Mouse (Mus musculus): Measurements from ENCODE around the gene Mymx.

DNA sequence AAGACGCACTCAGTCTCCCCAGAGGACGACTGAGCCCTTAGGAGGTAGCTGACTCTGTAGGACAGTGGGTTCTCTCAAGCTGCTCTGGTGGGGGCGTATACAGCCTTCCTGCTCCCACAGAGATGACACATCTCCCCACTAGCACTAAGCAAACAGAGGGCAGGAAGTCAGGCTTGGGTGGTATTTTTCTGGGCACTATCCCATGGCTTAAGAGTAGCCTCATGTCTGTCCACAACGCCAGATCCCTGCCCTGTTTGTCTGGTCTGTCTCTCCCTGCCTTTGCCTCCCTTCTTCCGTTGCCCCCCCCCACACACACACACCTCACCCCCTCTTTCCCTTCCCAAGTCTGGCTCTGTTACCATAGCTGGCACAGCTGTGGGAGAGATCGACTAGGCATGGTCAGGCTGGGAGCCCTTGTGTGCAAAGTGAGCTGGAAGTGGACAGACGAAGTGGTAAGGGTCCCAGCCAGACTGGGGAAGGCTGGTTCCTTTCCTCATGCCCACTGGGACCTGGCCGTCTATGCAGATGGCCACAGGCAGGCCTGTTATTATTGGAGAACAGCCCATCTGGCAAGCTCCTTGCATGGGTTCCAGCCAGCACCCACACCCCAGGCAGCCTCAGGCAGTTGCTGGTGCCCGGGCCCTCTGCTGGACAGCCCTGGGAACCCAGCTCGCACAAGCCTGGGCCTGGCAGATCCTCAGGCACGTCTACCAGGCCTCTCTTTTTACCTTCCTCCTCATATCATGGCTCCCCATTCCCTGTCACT lies 5.1 kb downstream of the Mymx start:
- no peak for TF ChIP-seq GABPA (IDR thresholded peaks at IDR 0.05; ENCODE audit: insufficient replicate concordance, low read depth, low read length)
- no peak for TF ChIP-seq EP300 (IDR thresholded peaks at IDR 0.05; ENCODE audit: low read length)
- TF ChIP-seq USF2 (conservative IDR thresholded peaks at IDR 0.05; ENCODE audit: low read depth, low read length): no peak
- no peak for TF ChIP-seq ELF1 (IDR thresholded peaks at IDR 0.05; ENCODE audit: low read depth, low read length)
- TF ChIP-seq POLR2A (IDR thresholded peaks at IDR 0.05; ENCODE audit: low read depth, low read length): no peak

Data from CH12.LX (cell line).